Mouse (Mus musculus): ENCODE measurements around the gene Cpvl. TPM values are rescaled to one million over a fixed set of nuclear protein-coding genes. Genes with fewer than 3 reads are reported as not detected.
A peak's percentile ranks its signal among the peaks of the same experiment; 100 is the strongest.

Cpvl gene
- polyA plus RNA-seq, 1 experiment from 2014 or later = not detected

GRCm38 (mm10) chr6:53980817-53981480 lies 2.5 kb upstream of the Cpvl start:
- no peak for DNase-seq (ENCODE audit: low spot score)
- peaks cover 3% of the 10 kb centered on the region; the same call in 1 of the 2 replicates for H3K4me1 ChIP-seq (ENCODE audit: control insufficient read depth, insufficient read depth, low read length)
- 91% methylated on average over 15 of the region's 15 CpGs for WGBS

GRCm38 (mm10) chr6:53974040-53974439 lies 4.4 kb downstream of the Cpvl start:
- Histone ChIP-seq H3K27me3 (replicated peaks; ENCODE audit: control insufficient read depth, insufficient read depth, low read length) (no peaks in the 10 kb centered on the region), H3K4me3 (ENCODE audit: low read depth, low read length) (no peak overlapping the region), H3K4me2 (ENCODE audit: low read length) (no peak overlapping the region), H3K36me3 (ENCODE audit: control insufficient read depth, insufficient read depth, low read length) (no peaks in the 10 kb centered on the region), H3K9me3 (replicated peaks; ENCODE audit: control insufficient read depth, low read length) (no peaks in the 10 kb centered on the region), H3K9ac (ENCODE audit: low read length) (no peak overlapping the region), H3K27ac (ENCODE audit: low read depth, low read length) (no peak overlapping the region), H3K4me1 (ENCODE audit: control insufficient read depth, insufficient read depth, low read length) (peaks cover 27% of the 10 kb centered on the region)
- ATAC-seq (no peak), DNase-seq (ENCODE audit: low spot score) (no peak)
- 74% methylated on average over 1 of the region's 1 CpGs for WGBS

More at GRCm38 (mm10) chr6:53980817-53981480, 2.5 kb upstream of the Cpvl start:
- Histone ChIP-seq H3K9me3 (replicated peaks; ENCODE audit: control insufficient read depth, low read length) (no peaks in the 10 kb centered on the region), H3K36me3 (ENCODE audit: control insufficient read depth, insufficient read depth, low read length) (no peaks in the 10 kb centered on the region), H3K27ac (ENCODE audit: low read depth, low read length) (no peak overlapping the region), H3K4me2 (ENCODE audit: low read length) (no peak overlapping the region), H3K4me3 (ENCODE audit: low read depth, low read length) (no peak overlapping the region), H3K27me3 (replicated peaks; ENCODE audit: control insufficient read depth, insufficient read depth, low read length) (no peaks in the 10 kb centered on the region), H3K9ac (ENCODE audit: low read length) (no peak overlapping the region)
- ATAC-seq = no peak

GRCm38 (mm10) chr6:53973468-53973867 lies 5.0 kb downstream of the Cpvl start:
- Histone ChIP-seq H3K27me3 (replicated peaks; ENCODE audit: control insufficient read depth, insufficient read depth, low read length) (no peaks in the 10 kb centered on the region), H3K4me2 (ENCODE audit: low read length) (no peak overlapping the region), H3K4me3 (ENCODE audit: low read depth, low read length) (no peak overlapping the region), H3K36me3 (ENCODE audit: control insufficient read depth, insufficient read depth, low read length) (no peaks in the 10 kb centered on the region), H3K9ac (ENCODE audit: low read length) (no peak overlapping the region), H3K9me3 (replicated peaks; ENCODE audit: control insufficient read depth, low read length) (no peaks in the 10 kb centered on the region), H3K27ac (ENCODE audit: low read depth, low read length) (no peak overlapping the region), H3K4me1 (ENCODE audit: control insufficient read depth, insufficient read depth, low read length) (peaks cover 27% of the 10 kb centered on the region)
- DNase-seq (ENCODE audit: low spot score) = peak; percentile 71
- WGBS = 20% methylated on average over 5 of the region's 5 CpGs
- peak; percentile 53; the same call in 1 of the 2 replicates for ATAC-seq

DNA sequence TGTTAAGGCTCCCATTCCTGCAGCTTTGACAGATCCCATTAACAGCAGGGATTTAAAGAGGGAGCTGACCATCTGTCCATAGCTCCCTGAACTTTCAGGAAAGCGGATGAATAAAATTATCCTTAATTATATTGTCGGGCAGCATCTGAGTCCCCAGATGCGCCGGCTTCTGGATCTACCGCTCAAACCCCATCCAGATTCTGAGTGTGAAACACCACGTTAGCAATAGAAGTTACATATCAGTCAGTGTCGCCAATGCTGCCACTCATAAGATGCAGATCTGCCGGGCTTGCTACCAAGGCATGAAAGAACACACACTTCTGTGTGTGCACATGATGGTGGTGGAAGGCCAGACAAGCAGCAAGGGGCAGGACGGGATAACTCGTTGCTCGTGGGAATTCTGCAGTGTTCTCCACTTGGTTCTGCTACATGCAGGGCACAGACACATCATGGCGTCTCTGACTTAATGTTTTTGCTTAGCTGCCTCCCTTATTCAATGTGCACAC lies 6.2 kb downstream of the Cpvl start:
- Histone ChIP-seq H3K4me2 (ENCODE audit: low read length) (no peak overlapping the region), H3K4me1 (ENCODE audit: control insufficient read depth, insufficient read depth, low read length) (peaks cover 27% of the 10 kb centered on the region), H3K4me3 (ENCODE audit: low read depth, low read length) (no peak overlapping the region), H3K27ac (ENCODE audit: low read depth, low read length) (0 out of 2 replicates have a peak overlapping the region, but pooled peaks have one; percentile 21), H3K27me3 (replicated peaks; ENCODE audit: control insufficient read depth, insufficient read depth, low read length) (no peaks in the 10 kb centered on the region), H3K36me3 (ENCODE audit: control insufficient read depth, insufficient read depth, low read length) (no peaks in the 10 kb centered on the region), H3K9ac (ENCODE audit: low read length) (no peak overlapping the region), H3K9me3 (replicated peaks; ENCODE audit: control insufficient read depth, low read length) (no peaks in the 10 kb centered on the region)
- ATAC-seq = peak; percentile 65
- DNase-seq (ENCODE audit: low spot score) = peak; percentile 76
- 48% methylated on average over 12 of the region's 12 CpGs for whole genome bisulfite sequencing

GRCm38 (mm10) chr6:53971729-53972128 lies 6.7 kb downstream of the Cpvl start:
- DNase-seq (ENCODE audit: low spot score) (peak; percentile 84), ATAC-seq (peak; percentile 67; the same call in 1 of the 2 replicates)
- no peaks in the 10 kb centered on the region for H3K9me3 ChIP-seq (replicated peaks; ENCODE audit: control insufficient read depth, low read length)
- no peak overlapping the region for H3K4me2 ChIP-seq (ENCODE audit: low read length)
- H3K4me1 ChIP-seq (ENCODE audit: control insufficient read depth, insufficient read depth, low read length) = peaks cover 27% of the 10 kb centered on the region
- no peak overlapping the region; the same call in 1 of the 2 replicates for H3K27ac ChIP-seq (ENCODE audit: low read depth, low read length)
- no peak overlapping the region for H3K9ac ChIP-seq (ENCODE audit: low read length)
- H3K36me3 ChIP-seq (ENCODE audit: control insufficient read depth, insufficient read depth, low read length) = no peaks in the 10 kb centered on the region
- H3K27me3 ChIP-seq (replicated peaks; ENCODE audit: control insufficient read depth, insufficient read depth, low read length) = no peaks in the 10 kb centered on the region
- no peak overlapping the region for H3K4me3 ChIP-seq (ENCODE audit: low read depth, low read length)
- 35% methylated on average over 3 of the region's 3 CpGs for WGBS

- Histone ChIP-seq H3K9ac (ENCODE audit: low read length) (no peak overlapping the region), H3K9me3 (replicated peaks; ENCODE audit: control insufficient read depth, low read length) (no peaks in the 10 kb centered on the region), H3K4me3 (ENCODE audit: low read depth, low read length) (no peak overlapping the region), H3K4me2 (ENCODE audit: low read length) (no peak overlapping the region), H3K4me1 (ENCODE audit: control insufficient read depth, insufficient read depth, low read length) (peaks cover 25% of the 10 kb centered on the region), H3K27ac (ENCODE audit: low read depth, low read length) (no peak overlapping the region), H3K27me3 (replicated peaks; ENCODE audit: control insufficient read depth, insufficient read depth, low read length) (no peaks in the 10 kb centered on the region), H3K36me3 (ENCODE audit: control insufficient read depth, insufficient read depth, low read length) (no peaks in the 10 kb centered on the region)
- DNase-seq (ENCODE audit: low spot score) = peak; percentile 57
- 0 out of 2 replicates have a peak, but pooled peaks have one; percentile 21 for ATAC-seq
- WGBS = 63% methylated on average over 10 of the region's 10 CpGs
These were observed 9.4 kb downstream of the Cpvl start for GRCm38 (mm10) chr6:53969081-53969480.

GRCm38 (mm10) chr6:53968550-53968949 lies 9.9 kb downstream of the Cpvl start:
- DNase-seq (ENCODE audit: low spot score) = no peak
- H3K4me1 ChIP-seq (ENCODE audit: control insufficient read depth, insufficient read depth, low read length) = peaks cover 20% of the 10 kb centered on the region
- H3K9ac ChIP-seq (ENCODE audit: low read length) = no peak overlapping the region
- no peaks in the 10 kb centered on the region for H3K36me3 ChIP-seq (ENCODE audit: control insufficient read depth, insufficient read depth, low read length)
- no peaks in the 10 kb centered on the region for H3K27me3 ChIP-seq (replicated peaks; ENCODE audit: control insufficient read depth, insufficient read depth, low read length)
- H3K4me3 ChIP-seq (ENCODE audit: low read depth, low read length) = no peak overlapping the region
- no peak overlapping the region for H3K27ac ChIP-seq (ENCODE audit: low read depth, low read length)
- no peak for ATAC-seq
- no peaks in the 10 kb centered on the region for H3K9me3 ChIP-seq (replicated peaks; ENCODE audit: control insufficient read depth, low read length)
- 96% methylated on average over 6 of the region's 6 CpGs for WGBS
- H3K4me2 ChIP-seq (ENCODE audit: low read length) = no peak overlapping the region

DNA sequence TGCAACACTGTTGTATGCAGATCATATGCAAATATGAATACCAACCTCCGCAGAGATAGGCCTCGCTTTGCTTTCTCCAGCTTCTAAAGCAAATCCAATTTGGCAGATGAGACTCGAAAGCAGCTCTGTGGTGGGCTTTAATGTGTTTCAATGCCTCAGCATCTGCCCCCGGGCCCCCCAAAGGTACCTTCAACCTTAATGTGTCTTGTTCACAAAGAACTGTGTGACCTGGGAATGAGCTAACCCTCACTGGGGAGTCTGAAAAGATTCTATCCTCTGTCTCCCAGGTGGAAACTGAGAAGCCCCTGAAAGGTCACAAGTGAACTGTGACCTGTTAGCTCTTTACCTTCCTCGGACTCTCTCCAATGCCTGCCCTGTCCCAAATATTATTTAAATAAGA lies 11.9 kb downstream of the Cpvl start:
- no peak overlapping the region for H3K27ac ChIP-seq (ENCODE audit: low read depth, low read length)
- H3K36me3 ChIP-seq (ENCODE audit: control insufficient read depth, insufficient read depth, low read length) = no peaks in the 10 kb centered on the region
- H3K9me3 ChIP-seq (replicated peaks; ENCODE audit: control insufficient read depth, low read length) = no peaks in the 10 kb centered on the region
- H3K4me2 ChIP-seq (ENCODE audit: low read length) = no peak overlapping the region
- H3K4me3 ChIP-seq (ENCODE audit: low read depth, low read length) = no peak overlapping the region
- H3K27me3 ChIP-seq (replicated peaks; ENCODE audit: control insufficient read depth, insufficient read depth, low read length) = no peaks in the 10 kb centered on the region
- H3K4me1 ChIP-seq (ENCODE audit: control insufficient read depth, insufficient read depth, low read length) = peaks cover 2% of the 10 kb centered on the region; the same call in 1 of the 2 replicates
- DNase-seq (ENCODE audit: low spot score) (no peak), ATAC-seq (no peak)
- no peak overlapping the region for H3K9ac ChIP-seq (ENCODE audit: low read length)
- WGBS = 65% methylated on average over 5 of the region's 5 CpGs

DNA sequence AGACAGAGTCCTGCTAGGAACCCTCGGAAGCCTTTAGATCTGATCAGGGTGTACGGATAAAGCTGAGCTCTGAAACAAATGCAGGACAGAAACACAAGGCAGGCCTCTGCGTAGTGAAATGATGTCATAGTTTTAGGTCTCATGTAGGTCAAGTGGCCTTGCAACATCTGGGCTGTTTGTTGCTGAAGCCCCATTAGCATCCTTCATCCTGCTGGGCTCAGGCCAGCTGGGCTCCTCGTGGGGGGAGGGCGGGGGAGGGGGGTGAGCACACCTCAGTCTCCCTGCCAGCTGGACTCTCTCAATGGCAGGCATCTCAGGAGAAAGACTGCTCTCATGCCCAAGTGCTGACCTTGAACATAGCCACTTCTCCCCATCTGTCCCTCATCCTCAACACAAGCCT lies 12.6 kb downstream of the Cpvl start:
- 22% methylated on average over 5 of the region's 5 CpGs for WGBS
- DNase-seq (ENCODE audit: low spot score) = peak; percentile 13
- no peaks in the 10 kb centered on the region for H3K9me3 ChIP-seq (replicated peaks; ENCODE audit: control insufficient read depth, low read length)
- H3K36me3 ChIP-seq (ENCODE audit: control insufficient read depth, insufficient read depth, low read length) = no peaks in the 10 kb centered on the region
- H3K4me1 ChIP-seq (ENCODE audit: control insufficient read depth, insufficient read depth, low read length) = no peaks in the 10 kb centered on the region; the same call in 1 of the 2 replicates
- no peak overlapping the region for H3K9ac ChIP-seq (ENCODE audit: low read length)
- H3K27ac ChIP-seq (ENCODE audit: low read depth, low read length) = no peak overlapping the region
- no peak overlapping the region for H3K4me3 ChIP-seq (ENCODE audit: low read depth, low read length)
- H3K4me2 ChIP-seq (ENCODE audit: low read length) = no peak overlapping the region
- H3K27me3 ChIP-seq (replicated peaks; ENCODE audit: control insufficient read depth, insufficient read depth, low read length) = no peaks in the 10 kb centered on the region
- no peak for ATAC-seq

All from forebrain, embryonic 14.5 days (tissue).